Mouse (Mus musculus) embryonic facial prominence, embryonic 13.5 days (tissue): Measurements from ENCODE around the gene Icam4. TPM values are rescaled to one million over a fixed set of nuclear protein-coding genes. Genes with fewer than 3 reads are reported as not detected.
"Not testable (repeated sequence)": the region's sequence is repeated elsewhere in the genome, so short reads cannot be mapped to it uniquely, and the experiment has no call there.

ENCODE experiments used
- ATAC-seq: fragments of 200-750 bp; cut with Nextera tagmentation; 2 replicates; pipeline ENCODE4 v1.8.0; 2017; ENCODE audit warnings: low read depth; ENCODE audit not compliant: insufficient number of reproducible peaks, insufficient read depth, low FRiP score, low TSS enrichment
- H3K27ac ChIP-seq: fragments of 300-500 bp; sonication (generic); 2 replicates; pipeline ENCODE4 v1.5.1; 2015; ENCODE audit warnings: moderate library complexity, mild to moderate bottlenecking, inconsistent platforms
- H3K27me3 ChIP-seq: fragments of 300-500 bp; sonication (generic); 2 replicates; pipeline ENCODE4 v1.6.1; 2015; ENCODE audit warnings: mild to moderate bottlenecking, inconsistent platforms
- H3K36me3 ChIP-seq: fragments of 300-500 bp; sonication (generic); 2 replicates; pipeline ENCODE4 v1.6.1; 2015; ENCODE audit warnings: mild to moderate bottlenecking, inconsistent platforms
- H3K4me1 ChIP-seq: fragments of 300-500 bp; sonication (generic); 2 replicates; pipeline ENCODE4 v1.6.1; 2015; ENCODE audit warnings: inconsistent platforms
- H3K4me2 ChIP-seq: fragments of 300-500 bp; sonication (generic); 2 replicates; pipeline ENCODE4 v1.6.1; 2015; ENCODE audit warnings: moderate library complexity, mild to moderate bottlenecking, inconsistent platforms
- H3K4me3 ChIP-seq: fragments of 300-500 bp; sonication (generic); 2 replicates; pipeline ENCODE4 v1.5.1; 2015; ENCODE audit warnings: mild to moderate bottlenecking, inconsistent platforms
- H3K9ac ChIP-seq: fragments of 300-500 bp; sonication (generic); 2 replicates; pipeline ENCODE4 v1.6.1; 2015; ENCODE audit warnings: mild to moderate bottlenecking, inconsistent platforms
- H3K9me3 ChIP-seq: fragments of 300-500 bp; sonication (generic); 2 replicates; pipeline ENCODE4 v1.6.1; 2016; ENCODE audit warnings: inconsistent platforms
- WGBS: fragments of 180-500 bp; shearing (Covaris S2); methylation state at CpG from one replicate; pipeline ENCODE4 v1.1.7; 2015; ENCODE audit warnings: mixed read lengths; 5-methylcytosine and 5-hydroxymethylcytosine counted together
- polyA plus RNA-seq: library from polyadenylated mRNA; unstranded; fragments of >200 nt; fragmentation: Nextera tagmentation; extraction: Ambion mirVana; gene quantifications from 2 replicates; pipeline ENCODE4 v1.2.1, GENCODE M21; 2015

Icam4 gene
- polyA plus RNA-seq, 1 experiment from 2014 or later, result 0.27 TPM

DNA sequence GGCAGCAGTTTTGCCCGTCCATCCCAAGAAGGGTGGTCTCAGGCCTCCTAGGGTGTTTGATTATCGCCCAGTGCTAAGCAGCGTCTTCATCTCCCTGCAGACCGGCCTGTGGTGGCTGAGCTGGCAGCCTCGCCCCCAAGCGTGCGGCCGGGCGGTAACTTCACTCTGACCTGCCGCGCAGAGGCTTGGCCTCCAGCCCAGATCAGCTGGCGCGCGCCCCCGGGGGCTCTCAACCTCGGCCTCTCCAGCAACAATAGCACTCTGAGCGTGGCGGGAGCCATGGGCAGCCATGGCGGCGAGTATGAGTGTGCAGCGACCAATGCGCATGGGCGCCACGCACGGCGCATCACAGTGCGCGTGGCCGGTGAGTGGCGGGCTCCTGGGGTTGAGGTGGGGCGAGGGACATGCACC lies 8.3 kb downstream of the Icam4 start:
- Histone ChIP-seq H3K27ac (no peak overlapping the region), H3K9me3 (0 out of 2 replicates have a peak, but pooled peaks cover 7% of the 10 kb centered on the region), H3K9ac (peak overlapping the region; percentile 62), H3K4me3 (peak overlapping the region; percentile 47), H3K4me2 (peak overlapping the region; percentile 71), H3K27me3 (peaks cover 82% of the 10 kb centered on the region), H3K4me1 (peaks cover 36% of the 10 kb centered on the region), H3K36me3 (no peaks in the 10 kb centered on the region)
- no peak for ATAC-seq
- WGBS, result 1% methylated on average over 31 of the region's 31 CpGs

DNA sequence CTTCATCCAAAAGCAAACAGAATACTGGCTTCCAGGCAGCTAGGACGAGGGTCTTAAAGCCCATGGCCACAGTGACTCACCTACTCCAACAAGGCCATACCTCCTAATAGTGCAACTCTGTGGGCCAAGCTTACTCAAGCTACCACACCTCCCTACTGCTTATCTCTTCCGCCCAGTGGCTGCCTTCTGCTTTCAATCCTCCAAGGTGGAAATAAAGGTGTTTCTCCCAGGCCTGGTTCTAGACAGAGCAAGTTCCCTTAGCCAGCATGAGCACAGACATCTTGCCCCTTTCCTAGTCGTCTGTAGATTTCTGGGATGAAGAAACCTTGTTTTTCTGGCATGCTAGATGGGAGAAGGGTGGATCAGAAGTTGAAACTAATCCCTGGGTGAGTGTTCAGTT lies 10.6 kb downstream of the Icam4 start:
- WGBS, result 74% methylated on average over 3 of the region's 3 CpGs
- peaks cover 21% of the 10 kb centered on the region for H3K4me1 ChIP-seq
- H3K9ac ChIP-seq, result no peak overlapping the region
- no peaks in the 10 kb centered on the region for H3K36me3 ChIP-seq
- H3K27me3 ChIP-seq, result peaks cover 60% of the 10 kb centered on the region
- H3K9me3 ChIP-seq, result 0 out of 2 replicates have a peak, but pooled peaks cover 7% of the 10 kb centered on the region
- H3K27ac ChIP-seq, result no peak overlapping the region
- no peak for ATAC-seq
- no peak overlapping the region for H3K4me2 ChIP-seq
- no peak overlapping the region for H3K4me3 ChIP-seq

DNA sequence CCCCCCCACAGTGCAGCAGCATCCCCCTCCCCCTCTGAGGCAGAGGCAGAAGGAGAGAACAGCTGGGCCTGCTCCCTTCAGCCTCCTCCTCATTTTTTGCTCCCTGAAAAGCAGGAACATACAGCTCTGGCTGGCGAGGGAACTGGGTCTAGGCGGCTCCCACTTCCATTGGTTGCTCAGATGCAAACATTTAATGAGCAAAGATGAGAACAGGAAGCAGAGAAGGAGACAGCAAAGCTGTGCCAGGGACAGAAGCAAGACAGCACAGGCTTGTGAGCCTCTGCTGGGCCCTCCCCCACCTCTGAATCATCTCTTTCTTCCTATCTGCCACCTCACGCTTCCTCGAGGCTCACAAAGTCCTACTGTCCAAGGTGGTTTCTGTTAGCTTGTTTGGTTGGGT lies 12.1 kb downstream of the Icam4 start:
- Histone ChIP-seq H3K4me3 (no peak overlapping the region), H3K36me3 (no peaks in the 10 kb centered on the region), H3K27me3 (peaks cover 45% of the 10 kb centered on the region), H3K4me1 (peaks cover 17% of the 10 kb centered on the region), H3K9me3 (0 out of 2 replicates have a peak, but pooled peaks cover 7% of the 10 kb centered on the region), H3K9ac (no peak overlapping the region), H3K4me2 (no peak overlapping the region), H3K27ac (no peak overlapping the region)
- 29% methylated on average over 4 of the region's 4 CpGs for WGBS
- no peak for ATAC-seq

DNA sequence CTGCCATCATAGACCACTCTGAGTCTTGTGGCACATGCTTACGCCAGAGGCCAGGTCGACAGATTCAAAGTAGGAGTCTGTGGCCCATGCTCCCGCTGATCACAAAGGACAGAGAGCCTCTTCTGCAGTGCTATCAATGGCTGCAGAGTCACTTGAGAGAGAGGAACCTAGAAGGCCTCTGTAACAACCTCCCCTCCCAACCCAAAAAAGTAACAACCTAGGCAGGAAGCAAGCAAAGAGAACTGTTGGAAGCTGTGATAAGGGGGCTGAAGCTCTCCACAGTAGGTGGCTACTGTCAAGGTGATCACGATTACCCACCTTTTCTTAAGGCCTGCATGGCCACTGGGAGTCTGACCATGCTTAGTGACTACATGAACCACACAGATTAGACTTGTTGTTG lies 14.4 kb downstream of the Icam4 start:
- Histone ChIP-seq H3K27ac (no peak overlapping the region), H3K4me2 (no peak overlapping the region), H3K27me3 (peaks cover 23% of the 10 kb centered on the region), H3K4me1 (no peaks in the 10 kb centered on the region), H3K9me3 (0 out of 2 replicates have a peak, but pooled peaks cover 7% of the 10 kb centered on the region), H3K36me3 (no peaks in the 10 kb centered on the region), H3K9ac (no peak overlapping the region), H3K4me3 (no peak overlapping the region)
- ATAC-seq, result no peak
- 85% methylated on average over 4 of the region's 4 CpGs for WGBS

DNA sequence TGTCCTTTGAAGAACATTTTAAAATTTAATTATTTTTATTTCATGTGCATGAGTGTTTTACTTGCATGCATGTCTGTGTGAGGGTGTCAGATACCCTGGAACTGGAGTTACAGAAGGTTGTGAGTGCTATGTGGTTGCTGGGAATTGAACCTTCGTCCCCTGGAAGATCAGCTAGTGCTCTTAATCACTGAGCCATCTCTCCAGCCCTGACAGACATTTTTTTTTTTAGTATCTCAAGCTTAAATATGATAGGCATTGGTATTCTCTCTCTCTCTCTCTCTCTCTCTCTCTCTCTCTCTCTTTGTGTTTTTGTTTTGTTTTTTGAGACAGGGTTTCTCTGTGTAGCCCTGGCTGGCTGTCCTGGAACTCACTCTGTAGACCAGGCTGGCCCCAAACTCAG lies 15.6 kb downstream of the Icam4 start:
- H3K27me3 ChIP-seq, result peaks cover 10% of the 10 kb centered on the region
- H3K27ac ChIP-seq, H3K9ac ChIP-seq, ATAC-seq, H3K4me3 ChIP-seq, H3K4me1 ChIP-seq, H3K4me2 ChIP-seq, H3K9me3 ChIP-seq, H3K36me3 ChIP-seq: not testable (repeated sequence)
- 48% methylated on average over 1 of the region's 1 CpGs for WGBS

DNA sequence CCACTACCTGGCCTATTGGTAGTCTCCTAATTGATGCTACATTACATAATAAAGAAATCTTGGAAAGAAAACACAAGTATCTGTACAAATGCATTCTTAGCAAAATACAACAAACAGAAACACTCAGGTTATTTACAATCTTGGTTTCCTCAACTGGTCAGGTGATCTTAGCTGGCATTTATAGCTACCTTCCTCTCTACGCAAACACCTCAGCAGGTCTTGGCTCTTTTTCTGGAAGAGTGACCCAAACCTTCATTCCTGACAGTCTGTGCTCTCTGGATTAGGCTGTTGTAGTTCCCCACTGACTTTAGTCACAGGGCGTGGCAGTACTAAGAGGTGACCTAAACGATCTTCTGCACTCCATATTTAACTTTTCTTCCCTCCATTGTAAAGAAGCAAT lies 16.1 kb downstream of the Icam4 start:
- no peak for ATAC-seq
- Histone ChIP-seq H3K9me3 (no peaks in the 10 kb centered on the region), H3K9ac (no peak overlapping the region), H3K4me3 (no peak overlapping the region), H3K27me3 (peaks cover 6% of the 10 kb centered on the region), H3K4me2 (no peak overlapping the region), H3K27ac (no peak overlapping the region), H3K36me3 (no peaks in the 10 kb centered on the region), H3K4me1 (no peaks in the 10 kb centered on the region)
- WGBS, result 78% methylated on average over 3 of the region's 3 CpGs

DNA sequence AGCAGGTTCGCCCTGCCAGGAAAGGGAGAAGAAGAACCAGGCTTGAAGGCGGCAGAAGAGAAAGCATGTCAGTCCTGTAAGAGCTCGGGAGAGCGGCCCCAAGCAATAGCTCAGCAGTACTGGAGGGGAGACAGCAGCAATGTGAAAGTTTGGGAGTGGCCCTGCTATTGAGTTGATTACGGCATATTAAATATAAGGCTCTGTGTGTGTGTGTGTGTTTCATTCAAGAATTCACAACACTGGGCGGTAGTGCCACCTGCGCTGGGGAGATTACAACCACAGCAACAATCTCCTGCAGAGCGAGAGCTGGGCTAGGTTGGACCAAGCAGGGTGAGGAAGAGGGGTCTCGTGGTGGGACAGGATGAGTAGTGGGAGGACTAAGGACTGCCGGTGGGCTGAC lies 22.4 kb downstream of the Icam4 start:
- no peak overlapping the region for H3K27ac ChIP-seq
- H3K4me2 ChIP-seq, result no peak overlapping the region
- WGBS, result 60% methylated on average over 10 of the region's 10 CpGs
- H3K9ac ChIP-seq, result no peak overlapping the region
- H3K27me3 ChIP-seq, result no peaks in the 10 kb centered on the region; the same call in 1 of the 2 replicates
- H3K9me3 ChIP-seq, result no peaks in the 10 kb centered on the region
- no peaks in the 10 kb centered on the region for H3K4me1 ChIP-seq
- no peak overlapping the region for H3K4me3 ChIP-seq
- no peaks in the 10 kb centered on the region for H3K36me3 ChIP-seq
- ATAC-seq, result no peak

DNA sequence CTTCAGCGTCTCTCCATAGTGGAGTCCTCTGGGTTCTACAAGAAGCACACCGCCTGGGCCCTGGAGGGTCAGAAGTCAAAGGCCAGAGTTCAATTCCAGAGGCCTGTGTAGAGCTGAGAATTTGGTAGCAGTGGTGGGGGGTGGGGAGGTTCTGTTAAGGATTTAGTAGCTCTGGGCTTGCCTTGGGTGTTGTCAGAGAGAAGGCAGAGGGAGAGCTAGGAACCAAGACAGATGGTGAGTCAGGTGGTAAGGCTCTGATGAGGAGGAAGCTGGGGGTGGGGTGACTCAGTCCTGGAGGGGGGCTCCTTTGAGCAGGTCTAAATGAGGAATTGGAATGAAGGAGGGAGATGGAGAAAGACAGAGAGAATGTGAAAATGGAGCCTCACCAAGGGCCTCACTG lies 33.8 kb downstream of the Icam4 start:
- no peak overlapping the region for H3K9ac ChIP-seq
- H3K27ac ChIP-seq, result no peak overlapping the region
- H3K4me3 ChIP-seq, result no peak overlapping the region
- no peaks in the 10 kb centered on the region for H3K4me1 ChIP-seq
- H3K36me3 ChIP-seq, result peaks cover 54% of the 10 kb centered on the region
- no peaks in the 10 kb centered on the region for H3K9me3 ChIP-seq
- no peak for ATAC-seq
- H3K4me2 ChIP-seq, result no peak overlapping the region
- 70% methylated on average over 2 of the region's 2 CpGs for WGBS
- no peaks in the 10 kb centered on the region for H3K27me3 ChIP-seq

DNA sequence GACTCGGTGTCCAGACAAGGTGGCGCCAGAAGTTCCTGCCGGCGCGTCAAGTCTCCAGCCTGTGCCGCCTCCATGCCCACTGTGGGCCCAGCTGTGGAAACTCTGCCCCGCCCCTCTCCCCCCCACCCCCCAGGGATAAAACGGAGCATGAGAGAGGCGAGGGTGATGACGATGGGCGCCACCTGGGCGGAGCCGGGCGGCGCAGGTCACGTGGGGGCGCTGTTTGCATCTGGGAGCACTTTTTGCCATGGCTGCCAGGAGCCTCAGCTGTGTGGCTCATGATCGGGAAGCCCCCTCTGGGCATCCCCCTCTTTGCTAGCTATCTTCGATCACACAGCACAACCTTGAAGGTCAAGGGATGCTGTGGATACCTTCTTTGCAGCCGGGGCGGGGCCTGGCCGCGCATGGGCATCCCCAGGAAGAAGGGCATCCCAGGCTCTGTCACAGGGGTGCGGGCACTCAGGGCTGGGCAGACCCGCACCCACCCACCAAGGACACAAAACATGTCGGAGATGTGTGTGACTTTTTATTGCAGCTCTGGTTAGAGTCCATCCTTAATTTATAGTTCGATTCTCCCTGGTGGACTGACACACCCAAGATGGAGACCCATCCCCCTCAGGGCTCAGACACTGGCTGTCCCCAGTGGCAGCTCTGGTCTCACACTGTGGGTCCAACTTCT lies 38.0 kb downstream of the Icam4 start, which contains the start of gene Zglp1:
TSS of gene Zglp1 (minus strand) at position 88 of the 679 bp plus-strand sequence.
- Histone ChIP-seq H3K9me3 (no peaks in the 10 kb centered on the region), H3K27ac (no peak within 1 kb of the TSS), H3K4me2 (no peak within 1 kb of the TSS), H3K27me3 (no peaks in the 10 kb centered on the region), H3K4me1 (peaks cover 7% of the 10 kb centered on the region; the same call in 1 of the 2 replicates), H3K9ac (no peak within 1 kb of the TSS), H3K36me3 (peaks cover 64% of the 10 kb centered on the region), H3K4me3 (no peak within 1 kb of the TSS)
- no peak for ATAC-seq
- WGBS, result 86% methylated on average over 27 of the region's 27 CpGs

DNA sequence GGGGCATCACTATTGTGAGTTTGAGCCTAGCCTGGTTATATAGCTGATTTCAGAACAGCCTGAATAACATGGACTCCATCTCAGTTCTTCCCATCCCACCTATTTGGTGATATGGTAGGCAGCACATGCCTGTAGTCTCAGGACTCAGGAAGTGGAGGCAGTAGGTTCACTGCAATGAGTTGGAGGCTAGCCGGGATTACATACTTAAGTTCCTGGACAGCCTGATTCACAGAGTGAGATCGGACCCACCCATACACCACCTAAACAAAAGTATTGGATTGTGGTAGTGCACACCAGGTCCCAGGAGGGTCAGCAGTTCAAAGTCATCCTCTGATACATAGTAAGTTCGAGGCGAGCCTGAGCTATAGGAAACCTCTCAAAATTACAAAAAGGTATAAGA lies 43.5 kb downstream of the Icam4 start:
- peaks cover 53% of the 10 kb centered on the region for H3K36me3 ChIP-seq
- ATAC-seq, result no peak
- no peaks in the 10 kb centered on the region for H3K9me3 ChIP-seq
- 13% methylated on average over 4 of the region's 4 CpGs for WGBS
- peak overlapping the region; percentile 90 for H3K9ac ChIP-seq
- H3K27ac ChIP-seq, result no peak overlapping the region
- H3K4me2 ChIP-seq, result peak overlapping the region; percentile 83
- H3K27me3 ChIP-seq, result no peaks in the 10 kb centered on the region
- peak overlapping the region; percentile 83 for H3K4me3 ChIP-seq
- peaks cover 15% of the 10 kb centered on the region; the same call in 1 of the 2 replicates for H3K4me1 ChIP-seq

DNA sequence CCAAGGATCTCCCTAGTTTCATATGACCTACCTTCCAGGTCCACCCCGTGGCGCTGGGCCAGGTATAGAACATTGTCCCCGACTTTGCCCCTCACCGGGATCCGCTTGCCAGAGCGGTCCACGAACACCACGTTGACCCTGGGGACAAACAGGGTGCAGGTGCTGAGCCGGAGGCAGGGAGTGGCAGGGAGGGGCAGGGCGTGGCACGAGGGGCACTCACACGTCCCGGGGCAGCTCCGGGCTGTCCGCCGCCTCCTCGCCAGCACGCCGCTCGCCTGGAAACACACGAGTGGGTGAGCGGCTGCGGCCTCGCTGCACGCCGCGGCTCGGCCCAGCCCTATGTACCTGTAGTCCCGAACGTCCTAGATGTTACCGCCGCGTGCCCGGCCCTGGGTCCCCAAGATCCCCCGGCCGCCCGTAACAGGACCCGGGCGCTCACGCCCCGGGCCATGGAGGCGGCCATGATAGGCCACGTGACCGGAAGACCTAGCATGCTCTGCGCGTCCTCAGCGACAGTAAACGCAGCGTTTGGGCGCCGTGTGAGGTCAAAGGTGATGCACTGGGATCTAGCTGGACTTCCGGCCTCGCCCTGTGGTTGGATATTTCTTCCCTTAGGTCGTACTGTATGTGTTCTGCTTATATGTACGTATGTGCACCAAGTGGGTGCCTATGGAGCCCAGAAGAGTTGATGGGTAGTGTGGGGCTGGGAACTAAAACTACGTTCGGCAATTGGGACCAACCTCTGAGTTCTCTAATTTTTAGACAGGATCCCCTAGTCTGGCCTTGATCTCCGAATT lies 44.1 kb downstream of the Icam4 start, which contains the start of the genes Gm49373 and Fdx1l:
TSS of gene Gm49373 (minus strand) at position 53 of the 797 bp plus-strand sequence.
TSS of gene Fdx1l (minus strand) at position 571 of the 797 bp plus-strand sequence.
- WGBS, result 3% methylated on average over 58 of the region's 58 CpGs

More for the DNA sequence above, 44.1 kb downstream of the Icam4 start, which contains the start of the genes Gm49373 and Fdx1l:
- peak; percentile 84; the same call in 1 of the 2 replicates for ATAC-seq
- H3K36me3 ChIP-seq, result peaks cover 53% of the 10 kb centered on the region
- peak within 1 kb of the TSS; percentile 83 for H3K4me3 ChIP-seq
- H3K4me1 ChIP-seq, result peaks cover 15% of the 10 kb centered on the region; the same call in 1 of the 2 replicates
- H3K27me3 ChIP-seq, result no peaks in the 10 kb centered on the region
- H3K4me2 ChIP-seq, result peak within 1 kb of the TSS; percentile 83
- no peaks in the 10 kb centered on the region for H3K9me3 ChIP-seq
- peak within 1 kb of the TSS; percentile 90 for H3K9ac ChIP-seq
- peak within 1 kb of the TSS; percentile 73 for H3K27ac ChIP-seq
